Mouse (Mus musculus) urinary bladder, postnatal 36 days (tissue): ENCODE data around the gene Aldh3b1.
A peak's percentile ranks its signal among the peaks of the same experiment; 100 is the strongest.

ENCODE experiments used
- DNase-seq, 2 experiments: peaks; one replicate each; pipeline ENCODE4 v3.0.0; 2022; ENCODE audit warnings: low spot score in 2 of 2, mixed read lengths in 1 of 2

Gene Aldh3b1

GRCm38 (mm10) chr19:3882214-3882613 is 47.4 kb downstream of the Aldh3b1 start:
- DNase-seq = no peak

GRCm38 (mm10) chr19:3880054-3880848 is 49.4 kb downstream of the Aldh3b1 start:
- DNase-seq = no peak

GRCm38 (mm10) chr19:3875045-3875444 is 54.6 kb downstream of the Aldh3b1 start:
- peak; percentile 14 to 19 for DNase-seq

- DNase-seq = no peak
These were observed 57.2 kb downstream of the Aldh3b1 start for GRCm38 (mm10) chr19:3872373-3872772.

- DNase-seq = no peak
These were observed 58.1 kb downstream of the Aldh3b1 start for GRCm38 (mm10) chr19:3871468-3871867.

- DNase-seq = no peak
These were observed 61.3 kb downstream of the Aldh3b1 start for GRCm38 (mm10) chr19:3868290-3868689.

GRCm38 (mm10) chr19:3864960-3865359 is 64.6 kb downstream of the Aldh3b1 start:
- DNase-seq = no peak
